Mouse (Mus musculus): ENCODE data around the gene Grrp1. TPM values are rescaled to one million over a fixed set of nuclear protein-coding genes. Genes with fewer than 3 reads are reported as not detected.

The Grrp1 gene
- not detected for polyA plus RNA-seq (2014; fragmentation: Illumina TruSeq; extraction: RNeasy Lipid Tissue Mini Kit (QIAGEN cat#74804); ENCODE audit: low read depth, low replicate concordance)

GRCm38 (mm10) chr4:134253722-134254324, at the start of gene Grrp1:
Gene Grrp1 (minus strand): TSS chr4:134254106.

GRCm38 (mm10) chr4:134287575-134288025, 33.7 kb upstream of the Grrp1 start, which contains the start of gene Pdik1l:
Gene Pdik1l (minus strand): TSS chr4:134287895.

GRCm38 (mm10) chr4:134246719-134247258, 7.1 kb downstream of the Grrp1 start, which contains the start of gene Gm30191:
Gene Gm30191 (plus strand): TSS chr4:134246935.

GRCm38 (mm10) chr4:134245148-134245843, 8.6 kb downstream of the Grrp1 start, which contains the start of gene Zfp593:
Gene Zfp593 (minus strand): TSS chr4:134245592.

GRCm38 (mm10) chr4:134243516-134244250, 10.2 kb downstream of the Grrp1 start, which contains the start of gene E130218I03Rik:
Gene E130218I03Rik (plus strand): TSS chr4:134243662.

GRCm38 (mm10) chr4:134238279-134238651, 15.6 kb downstream of the Grrp1 start, which contains the start of gene Cnksr1:
Gene Cnksr1 (minus strand): TSS chr4:134238399.

GRCm38 (mm10) chr4:134227194-134227593, 26.7 kb downstream of the Grrp1 start, which contains the start of gene Catsper4:
Gene Catsper4 (minus strand): TSS chr4:134227383.

GRCm38 (mm10) chr4:134202904-134203303, 51.0 kb downstream of the Grrp1 start, which contains the start of gene Gm7534:
Gene Gm7534 (minus strand): TSS chr4:134203004.

Other genes starting within 250 kb of the Grrp1 start
- not detected for gene Lin28a, start 235.3 kb downstream of the Grrp1 start, polyA plus RNA-seq (2014; fragmentation: Illumina TruSeq; extraction: RNeasy Lipid Tissue Mini Kit (QIAGEN cat#74804); ENCODE audit: low read depth, low replicate concordance)
- not detected for gene Zfp683, start 200.3 kb downstream of the Grrp1 start, polyA plus RNA-seq (2014; fragmentation: Illumina TruSeq; extraction: RNeasy Lipid Tissue Mini Kit (QIAGEN cat#74804); ENCODE audit: low read depth, low replicate concordance)
- not detected for gene Crybg2, start 193.3 kb downstream of the Grrp1 start, polyA plus RNA-seq (2014; fragmentation: Illumina TruSeq; extraction: RNeasy Lipid Tissue Mini Kit (QIAGEN cat#74804); ENCODE audit: low read depth, low replicate concordance)
- 15.0 TPM for gene Cd52, start 159.0 kb downstream of the Grrp1 start, polyA plus RNA-seq (2014; fragmentation: Illumina TruSeq; extraction: RNeasy Lipid Tissue Mini Kit (QIAGEN cat#74804); ENCODE audit: low read depth, low replicate concordance)
- 0.53 TPM for gene Ubxn11, start 151.5 kb downstream of the Grrp1 start, polyA plus RNA-seq (2014; fragmentation: Illumina TruSeq; extraction: RNeasy Lipid Tissue Mini Kit (QIAGEN cat#74804); ENCODE audit: low read depth, low replicate concordance)
- gene Sh3bgrl3, start 125.3 kb downstream of the Grrp1 start, polyA plus RNA-seq (2014; fragmentation: Illumina TruSeq; extraction: RNeasy Lipid Tissue Mini Kit (QIAGEN cat#74804); ENCODE audit: low read depth, low replicate concordance), result 1.0 TPM
- gene Cep85, start 67.0 kb downstream of the Grrp1 start, polyA plus RNA-seq (2014; fragmentation: Illumina TruSeq; extraction: RNeasy Lipid Tissue Mini Kit (QIAGEN cat#74804); ENCODE audit: low read depth, low replicate concordance), result 9.9 TPM
- gene Gm7534, start 51.1 kb downstream of the Grrp1 start, polyA plus RNA-seq (2014; fragmentation: Illumina TruSeq; extraction: RNeasy Lipid Tissue Mini Kit (QIAGEN cat#74804); ENCODE audit: low read depth, low replicate concordance), result not detected
- gene Catsper4, start 26.7 kb downstream of the Grrp1 start, polyA plus RNA-seq (2014; fragmentation: Illumina TruSeq; extraction: RNeasy Lipid Tissue Mini Kit (QIAGEN cat#74804); ENCODE audit: low read depth, low replicate concordance), result not detected
- 0.65 TPM for gene Cnksr1, start 15.7 kb downstream of the Grrp1 start, polyA plus RNA-seq (2014; fragmentation: Illumina TruSeq; extraction: RNeasy Lipid Tissue Mini Kit (QIAGEN cat#74804); ENCODE audit: low read depth, low replicate concordance)
- not detected for gene E130218I03Rik, start 10.4 kb downstream of the Grrp1 start, polyA plus RNA-seq (2014; fragmentation: Illumina TruSeq; extraction: RNeasy Lipid Tissue Mini Kit (QIAGEN cat#74804); ENCODE audit: low read depth, low replicate concordance)
- not detected for gene Zfp593, start 8.5 kb downstream of the Grrp1 start, polyA plus RNA-seq (2014; fragmentation: Illumina TruSeq; extraction: RNeasy Lipid Tissue Mini Kit (QIAGEN cat#74804); ENCODE audit: low read depth, low replicate concordance)
- gene Gm30191, start 7.2 kb downstream of the Grrp1 start, polyA plus RNA-seq (2014; fragmentation: Illumina TruSeq; extraction: RNeasy Lipid Tissue Mini Kit (QIAGEN cat#74804); ENCODE audit: low read depth, low replicate concordance), result not detected
- 16.7 TPM for gene Pdik1l, start 33.8 kb upstream of the Grrp1 start, polyA plus RNA-seq (2014; fragmentation: Illumina TruSeq; extraction: RNeasy Lipid Tissue Mini Kit (QIAGEN cat#74804); ENCODE audit: low read depth, low replicate concordance)
- gene Trim63, start 61.0 kb upstream of the Grrp1 start, polyA plus RNA-seq (2014; fragmentation: Illumina TruSeq; extraction: RNeasy Lipid Tissue Mini Kit (QIAGEN cat#74804); ENCODE audit: low read depth, low replicate concordance), result 6.7 TPM
- gene Slc30a2, start 89.1 kb upstream of the Grrp1 start, polyA plus RNA-seq (2014; fragmentation: Illumina TruSeq; extraction: RNeasy Lipid Tissue Mini Kit (QIAGEN cat#74804); ENCODE audit: low read depth, low replicate concordance), result 9.1 TPM
- gene Extl1, start 129.7 kb upstream of the Grrp1 start, polyA plus RNA-seq (2014; fragmentation: Illumina TruSeq; extraction: RNeasy Lipid Tissue Mini Kit (QIAGEN cat#74804); ENCODE audit: low read depth, low replicate concordance), result 0.08 TPM
- gene Pafah2, start 142.2 kb upstream of the Grrp1 start, polyA plus RNA-seq (2014; fragmentation: Illumina TruSeq; extraction: RNeasy Lipid Tissue Mini Kit (QIAGEN cat#74804); ENCODE audit: low read depth, low replicate concordance), result 47.8 TPM
- 55.3 TPM for gene Stmn1, start 214.2 kb upstream of the Grrp1 start, polyA plus RNA-seq (2014; fragmentation: Illumina TruSeq; extraction: RNeasy Lipid Tissue Mini Kit (QIAGEN cat#74804); ENCODE audit: low read depth, low replicate concordance)
- gene Paqr7, start 242.6 kb upstream of the Grrp1 start, polyA plus RNA-seq (2014; fragmentation: Illumina TruSeq; extraction: RNeasy Lipid Tissue Mini Kit (QIAGEN cat#74804); ENCODE audit: low read depth, low replicate concordance), result 7.0 TPM